Mouse (Mus musculus): Measurements from ENCODE around the gene Elf4. TPM values are rescaled to one million over a fixed set of nuclear protein-coding genes. Genes with fewer than 3 reads are reported as not detected.

Elf4 gene
- total RNA-seq (2023): 100 to 1,000 TPM; 113 to 124 TPM

GRCm38 (mm10) chrX:48462754-48463507 lies at the start of gene Elf4:
Gene Elf4, minus strand, starts transcription at chrX:48463132.

Other genes starting within 250 kb of the Elf4 start
- 10 to 100 TPM; 45.0 to 47.5 TPM for gene Utp14a, start 206.3 kb downstream of the Elf4 start, total RNA-seq (2023)
- gene Bcorl1, start 121.8 kb downstream of the Elf4 start, total RNA-seq (2023): 10 to 100 TPM; 12.8 to 13.9 TPM
- gene Aifm1, start 50.4 kb upstream of the Elf4 start, total RNA-seq (2023): 10 to 100 TPM; 20.5 to 20.7 TPM
- gene Rab33a, start 56.2 kb upstream of the Elf4 start, total RNA-seq (2023): under 1 TPM in 1 of 2 experiments, not detected in 1; 0.64 TPM
- 10 to 100 TPM; 24.9 to 26.6 TPM for gene Zfp280c, start 131.4 kb upstream of the Elf4 start, total RNA-seq (2023)
- 1 to 10 TPM; 4.5 to 5.8 TPM for gene Slc25a14, start 160.3 kb upstream of the Elf4 start, total RNA-seq (2023)
- gene Gpr119, start 211.3 kb upstream of the Elf4 start, total RNA-seq (2023): not detected
- 10 to 100 TPM in 1 of 2 experiments, 1 to 10 TPM in 1; 8.2 to 13.9 TPM for gene Rbmx2, start 231.9 kb upstream of the Elf4 start, total RNA-seq (2023)

Data from T-cell, adult 66 days (primary cell).